Mouse (Mus musculus) heart, adult 2 months (tissue): ENCODE results near the gene Mapkap1. TPM values are rescaled to one million over a fixed set of nuclear protein-coding genes. Genes with fewer than 3 reads are reported as not detected.

Experiments used
- DNase-seq, 2 experiments: peaks; one replicate each; pipeline ENCODE4 v3.0.0; 2021
- H3K27ac ChIP-seq: fragments of 200-600 bp; 2 replicates; pipeline ENCODE4 v1.8.1; 2022
- H3K27me3 ChIP-seq: fragments of 200-500 bp; 2 replicates; pipeline ENCODE4 v1.6.1; 2012; ENCODE audit warnings: mild to moderate bottlenecking, low read length, inconsistent platforms, mixed read lengths; ENCODE audit not compliant: control insufficient read depth, insufficient read depth
- H3K36me3 ChIP-seq: fragments of 200-500 bp; 2 replicates; pipeline ENCODE4 v1.6.1; 2012; ENCODE audit warnings: low read length, inconsistent platforms; ENCODE audit not compliant: control insufficient read depth, insufficient read depth
- H3K4me1 ChIP-seq: fragments of 200-500 bp; 2 replicates; pipeline ENCODE4 v1.6.1; 2011; ENCODE audit warnings: low read length; ENCODE audit not compliant: control insufficient read depth, insufficient read depth
- H3K4me3 ChIP-seq: fragments of 200-600 bp; 2 replicates; pipeline ENCODE4 v1.8.1; 2022
- H3K79me2 ChIP-seq: fragments of 200-500 bp; replicated peaks from 2 replicates; pipeline ENCODE4 v1.6.1; 2012; ENCODE audit warnings: mild to moderate bottlenecking, inconsistent platforms, low read length, moderate library complexity, mixed read lengths; ENCODE audit not compliant: control insufficient read depth, insufficient read depth
- H3K9ac ChIP-seq: fragments of 200-500 bp; 2 replicates; pipeline ENCODE4 v1.6.1; 2012; ENCODE audit warnings: low read depth, mild to moderate bottlenecking, control low read depth, inconsistent platforms, low read length, mixed read lengths
- CTCF ChIP-seq: fragments of 200-600 bp; IDR thresholded peaks from 2 replicates; pipeline ENCODE4 v1.8.1; 2022; ENCODE audit warnings: antibody characterized with exemption, mild to moderate bottlenecking, moderate library complexity
- EP300 ChIP-seq: fragments of 200-500 bp; IDR thresholded peaks from 2 replicates; pipeline ENCODE4 v1.6.1; 2011; ENCODE audit warnings: low read depth, low read length, control low read depth; ENCODE audit not compliant: insufficient read depth
- POLR2A ChIP-seq: fragments of 200-500 bp; IDR thresholded peaks from 2 replicates; pipeline ENCODE4 v1.6.1; 2011; ENCODE audit warnings: mild to moderate bottlenecking, low read depth, low read length, control low read depth; ENCODE audit not compliant: insufficient read depth
- WGBS: fragments of 180-500 bp; shearing (Covaris S2); methylation state at CpG from one replicate; pipeline ENCODE4 v1.1.7; 2018; 5-methylcytosine and 5-hydroxymethylcytosine counted together
- intact Hi-C: fragments of 180-260 bp; cut with DNase I; formaldehyde crosslinking; loops from one replicate; pipeline ENCODE4 v1.15.1; 2025
- polyA plus RNA-seq: library from polyadenylated mRNA; depleted of rRNA; stranded (reverse); fragments of >200 nt; gene quantifications from 2 replicates; pipeline ENCODE4 v1.2.3, GENCODE M21; 2012
- total RNA-seq, 2 experiments: library from RNA; stranded (reverse); gene quantifications; 2 replicates each; pipeline ENCODE4 v1.2.3; 2021

Gene Mapkap1
- total and polyA plus RNA-seq, 3 experiments = 30.6 to 70.1 (median 63.6) TPM

- no peak for DNase-seq
- intact Hi-C loops = no loop called here
- no peaks in the 10 kb centered on the region for H3K79me2 ChIP-seq
- H3K4me3 ChIP-seq = no peak overlapping the region
- no peak overlapping the region for H3K9ac ChIP-seq
- TF ChIP-seq CTCF (no peak), EP300 (no peak), POLR2A (no peak)
- WGBS = 44% methylated on average over 7 of the region's 7 CpGs
- H3K4me1 ChIP-seq = no peaks in the 10 kb centered on the region
- no peaks in the 10 kb centered on the region for H3K27me3 ChIP-seq
- no peak overlapping the region for H3K27ac ChIP-seq
- H3K36me3 ChIP-seq = no peaks in the 10 kb centered on the region
These were observed 194.2 kb downstream of the Mapkap1 start for GRCm38 (mm10) chr2:34600734-34601133.

GRCm38 (mm10) chr2:34602111-34602541 is 195.6 kb downstream of the Mapkap1 start:
- intact Hi-C loops = no loop called here
- DNase-seq = no peak
- Histone ChIP-seq H3K4me1 (no peaks in the 10 kb centered on the region), H3K27ac (no peak overlapping the region), H3K36me3 (no peaks in the 10 kb centered on the region), H3K27me3 (no peaks in the 10 kb centered on the region), H3K9ac (no peak overlapping the region), H3K4me3 (no peak overlapping the region), H3K79me2 (no peaks in the 10 kb centered on the region)
- TF ChIP-seq POLR2A (no peak), EP300 (no peak), CTCF (no peak)
- 81% methylated on average over 8 of the region's 8 CpGs for WGBS

GRCm38 (mm10) chr2:34602896-34603295 is 196.3 kb downstream of the Mapkap1 start:
- DNase-seq = no peak
- TF ChIP-seq EP300 (no peak), CTCF (no peak), POLR2A (no peak)
- Histone ChIP-seq H3K4me1 (no peaks in the 10 kb centered on the region), H3K27ac (no peak overlapping the region), H3K9ac (no peak overlapping the region), H3K36me3 (no peaks in the 10 kb centered on the region), H3K79me2 (no peaks in the 10 kb centered on the region), H3K4me3 (no peak overlapping the region), H3K27me3 (no peaks in the 10 kb centered on the region)
- WGBS = 98% methylated on average over 3 of the region's 3 CpGs
- intact Hi-C loops = no loop called here

GRCm38 (mm10) chr2:34603653-34604214 is 197.2 kb downstream of the Mapkap1 start:
- WGBS = 84% methylated on average over 14 of the region's 14 CpGs
- TF ChIP-seq EP300 (no peak), CTCF (no peak), POLR2A (no peak)
- Histone ChIP-seq H3K9ac (no peak overlapping the region), H3K27ac (no peak overlapping the region), H3K27me3 (no peaks in the 10 kb centered on the region), H3K4me3 (no peak overlapping the region), H3K79me2 (no peaks in the 10 kb centered on the region), H3K36me3 (no peaks in the 10 kb centered on the region), H3K4me1 (no peaks in the 10 kb centered on the region)
- intact Hi-C loops = no loop called here
- no peak for DNase-seq

GRCm38 (mm10) chr2:34605040-34605439 is 198.5 kb downstream of the Mapkap1 start:
- H3K27ac ChIP-seq = no peak overlapping the region
- H3K36me3 ChIP-seq = no peaks in the 10 kb centered on the region
- no peaks in the 10 kb centered on the region for H3K4me1 ChIP-seq
- no peaks in the 10 kb centered on the region for H3K79me2 ChIP-seq
- no peak overlapping the region for H3K9ac ChIP-seq
- TF ChIP-seq CTCF (no peak), EP300 (no peak), POLR2A (no peak)
- H3K4me3 ChIP-seq = no peak overlapping the region
- WGBS = 63% methylated on average over 3 of the region's 3 CpGs
- no peaks in the 10 kb centered on the region for H3K27me3 ChIP-seq
- no peak for DNase-seq
- intact Hi-C loops = no loop called here

- Histone ChIP-seq H3K79me2 (no peaks in the 10 kb centered on the region), H3K9ac (no peak overlapping the region), H3K4me1 (no peaks in the 10 kb centered on the region), H3K4me3 (no peak overlapping the region), H3K27ac (no peak overlapping the region), H3K36me3 (no peaks in the 10 kb centered on the region), H3K27me3 (no peaks in the 10 kb centered on the region)
- 73% methylated on average over 3 of the region's 3 CpGs for WGBS
- intact Hi-C loops = no loop called here
- no peak for DNase-seq
- TF ChIP-seq CTCF (no peak), POLR2A (no peak), EP300 (no peak)
These were observed 202.3 kb downstream of the Mapkap1 start for GRCm38 (mm10) chr2:34608917-34609316.

- intact Hi-C loops = no loop called here
- no peak overlapping the region for H3K4me3 ChIP-seq
- H3K36me3 ChIP-seq = no peaks in the 10 kb centered on the region
- no peak overlapping the region for H3K27ac ChIP-seq
- TF ChIP-seq POLR2A (no peak), EP300 (no peak), CTCF (no peak)
- 73% methylated on average over 4 of the region's 4 CpGs for WGBS
- no peaks in the 10 kb centered on the region for H3K4me1 ChIP-seq
- no peaks in the 10 kb centered on the region for H3K27me3 ChIP-seq
- no peaks in the 10 kb centered on the region for H3K79me2 ChIP-seq
- H3K9ac ChIP-seq = no peak overlapping the region
- no peak for DNase-seq
These were observed 202.9 kb downstream of the Mapkap1 start for GRCm38 (mm10) chr2:34609516-34609915.
